Mouse (Mus musculus): ENCODE measurements around the gene Neto2. TPM values are rescaled to one million over a fixed set of nuclear protein-coding genes. Genes with fewer than 3 reads are reported as not detected.

Neto2 gene
- polyA plus RNA-seq (2015; fragmentation: Nextera tagmentation; extraction: Ambion mirVana): 4.5 and 4.8 TPM in 2 replicates

DNA sequence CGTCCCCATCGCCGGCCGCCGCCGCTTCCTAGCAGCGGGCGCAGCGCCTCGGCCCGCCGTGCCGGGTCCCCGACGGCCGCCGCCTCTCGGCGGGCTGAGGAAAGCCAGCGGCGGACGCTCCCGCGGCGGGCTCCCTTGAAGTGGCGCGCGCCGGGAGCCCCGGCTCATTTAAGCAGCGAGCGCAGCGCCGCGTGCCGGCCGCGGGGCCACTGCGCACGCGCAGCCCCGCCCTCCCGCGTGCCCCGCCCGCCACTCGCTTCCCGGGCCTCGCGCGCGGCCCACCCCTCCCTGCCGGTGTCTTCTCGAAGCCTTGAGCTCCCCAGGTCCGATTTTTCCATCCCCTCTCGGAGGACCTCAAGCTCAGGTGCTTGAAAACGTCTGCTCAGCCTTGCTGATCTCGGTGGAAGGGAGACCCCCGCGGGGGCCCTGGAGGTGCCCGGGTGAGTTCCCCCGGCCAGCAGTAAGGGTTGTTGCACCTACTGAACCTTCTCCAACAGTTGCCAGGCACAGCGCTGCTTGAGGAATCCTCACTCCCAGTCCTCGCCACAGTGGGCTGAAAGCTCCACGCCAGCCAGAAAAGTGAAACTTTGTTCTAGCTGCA, at the start of gene Neto2:
TSS of gene Neto2 (minus strand) at position 174 of the 601 bp plus-strand sequence.
- peaks cover 14% of the 10 kb centered on the region for H3K27me3 ChIP-seq (ENCODE audit: control insufficient read depth, insufficient read depth, low read depth, low read length)
- H3K27ac ChIP-seq (ENCODE audit: low read length): 0 out of 2 replicates have a peak within 1 kb of the TSS, but pooled peaks have one; percentile 46
- 7% methylated on average over 50 of the region's 65 CpGs for WGBS
- peak within 1 kb of the TSS; percentile 100 for H3K4me2 ChIP-seq (ENCODE audit: low read depth, low read length)
- H3K4me3 ChIP-seq (ENCODE audit: low read length): peak within 1 kb of the TSS; percentile 74
- no peaks in the 10 kb centered on the region for H3K9me3 ChIP-seq (ENCODE audit: control insufficient read depth, low read length)
- peak; percentile 93 for ATAC-seq (ENCODE audit: low read depth)
- peak within 1 kb of the TSS; percentile 81 for H3K9ac ChIP-seq (ENCODE audit: low read length)
- no peaks in the 10 kb centered on the region for H3K36me3 ChIP-seq (ENCODE audit: control insufficient read depth, insufficient read depth, low read length)
- peaks cover 5% of the 10 kb centered on the region for H3K4me1 ChIP-seq (replicated peaks; ENCODE audit: control insufficient read depth, insufficient read depth, low read length)

GRCm38 (mm10) chr8:85745053-85745452, 44.3 kb upstream of the Neto2 start:
- Histone ChIP-seq H3K36me3 (ENCODE audit: control insufficient read depth, insufficient read depth, low read length) (no peaks in the 10 kb centered on the region), H3K9ac (ENCODE audit: low read length) (no peak overlapping the region), H3K4me2 (ENCODE audit: low read depth, low read length) (no peak overlapping the region), H3K4me3 (ENCODE audit: low read length) (no peak overlapping the region), H3K27me3 (ENCODE audit: control insufficient read depth, insufficient read depth, low read depth, low read length) (no peaks in the 10 kb centered on the region), H3K9me3 (ENCODE audit: control insufficient read depth, low read length) (no peaks in the 10 kb centered on the region), H3K4me1 (replicated peaks; ENCODE audit: control insufficient read depth, insufficient read depth, low read length) (no peaks in the 10 kb centered on the region), H3K27ac (ENCODE audit: low read length) (no peak overlapping the region)
- no peak for ATAC-seq (ENCODE audit: low read depth)
- 98% methylated on average over 2 of the region's 2 CpGs for WGBS

DNA sequence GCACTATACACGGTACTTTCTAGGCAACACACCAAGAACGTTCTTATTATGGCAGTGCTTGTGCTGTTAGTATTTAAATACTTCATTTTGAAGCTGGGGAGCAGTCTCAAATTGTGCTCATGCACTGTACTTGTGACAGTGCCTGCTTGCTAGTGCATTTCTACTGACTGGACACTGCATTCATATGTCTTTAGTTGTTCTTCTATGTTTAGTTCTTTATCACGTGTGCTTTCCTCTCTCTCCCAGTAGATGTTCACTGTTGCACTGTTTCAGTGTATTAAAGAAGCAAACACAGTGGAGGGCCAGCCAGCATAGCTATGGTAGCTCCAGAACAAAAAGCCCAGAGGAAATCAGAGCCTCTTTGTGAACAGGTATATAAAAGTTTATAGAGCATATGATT, 29.8 kb upstream of the Neto2 start:
- Histone ChIP-seq H3K4me3 (ENCODE audit: low read length) (no peak overlapping the region), H3K9me3 (ENCODE audit: control insufficient read depth, low read length) (no peaks in the 10 kb centered on the region), H3K4me1 (replicated peaks; ENCODE audit: control insufficient read depth, insufficient read depth, low read length) (no peaks in the 10 kb centered on the region), H3K4me2 (ENCODE audit: low read depth, low read length) (no peak overlapping the region), H3K9ac (ENCODE audit: low read length) (no peak overlapping the region), H3K36me3 (ENCODE audit: control insufficient read depth, insufficient read depth, low read length) (peaks cover 5% of the 10 kb centered on the region), H3K27me3 (ENCODE audit: control insufficient read depth, insufficient read depth, low read depth, low read length) (no peaks in the 10 kb centered on the region), H3K27ac (ENCODE audit: low read length) (no peak overlapping the region)
- 78% methylated on average over 3 of the region's 3 CpGs for WGBS
- ATAC-seq (ENCODE audit: low read depth): no peak

GRCm38 (mm10) chr8:85717271-85717670, 16.5 kb upstream of the Neto2 start:
- Histone ChIP-seq H3K27me3 (ENCODE audit: control insufficient read depth, insufficient read depth, low read depth, low read length) (no peaks in the 10 kb centered on the region), H3K4me1 (replicated peaks; ENCODE audit: control insufficient read depth, insufficient read depth, low read length) (no peaks in the 10 kb centered on the region), H3K9me3 (ENCODE audit: control insufficient read depth, low read length) (no peaks in the 10 kb centered on the region), H3K4me3 (ENCODE audit: low read length) (no peak overlapping the region), H3K36me3 (ENCODE audit: control insufficient read depth, insufficient read depth, low read length) (no peaks in the 10 kb centered on the region), H3K27ac (ENCODE audit: low read length) (no peak overlapping the region), H3K9ac (ENCODE audit: low read length) (no peak overlapping the region), H3K4me2 (ENCODE audit: low read depth, low read length) (no peak overlapping the region)
- 75% methylated on average over 5 of the region's 5 CpGs for WGBS
- ATAC-seq (ENCODE audit: low read depth): no peak

DNA sequence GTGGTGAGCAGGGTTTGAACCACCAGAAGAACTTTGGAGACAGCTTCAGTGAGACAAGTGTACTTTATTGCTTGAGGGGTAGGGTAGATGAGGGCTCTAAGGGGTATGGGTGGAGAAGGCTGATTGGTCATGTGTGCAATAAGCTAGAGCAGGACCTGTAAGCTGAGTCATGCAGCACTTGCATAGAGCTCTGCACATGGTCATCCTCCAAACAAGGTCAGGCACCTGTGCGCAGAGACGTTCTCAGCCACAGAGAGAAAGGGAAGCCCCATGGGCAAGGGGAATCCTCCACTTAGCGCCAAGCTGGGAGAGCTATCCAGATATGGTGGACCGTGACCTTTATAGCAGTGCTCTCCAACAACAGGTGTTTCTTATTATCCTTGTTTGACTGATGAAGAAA, 16.0 kb upstream of the Neto2 start:
- no peak overlapping the region for H3K4me3 ChIP-seq (ENCODE audit: low read length)
- no peak overlapping the region for H3K9ac ChIP-seq (ENCODE audit: low read length)
- no peaks in the 10 kb centered on the region for H3K9me3 ChIP-seq (ENCODE audit: control insufficient read depth, low read length)
- no peak overlapping the region for H3K4me2 ChIP-seq (ENCODE audit: low read depth, low read length)
- WGBS: 83% methylated on average over 4 of the region's 4 CpGs
- no peaks in the 10 kb centered on the region for H3K4me1 ChIP-seq (replicated peaks; ENCODE audit: control insufficient read depth, insufficient read depth, low read length)
- H3K27ac ChIP-seq (ENCODE audit: low read length): no peak overlapping the region
- H3K36me3 ChIP-seq (ENCODE audit: control insufficient read depth, insufficient read depth, low read length): no peaks in the 10 kb centered on the region
- H3K27me3 ChIP-seq (ENCODE audit: control insufficient read depth, insufficient read depth, low read depth, low read length): no peaks in the 10 kb centered on the region
- ATAC-seq (ENCODE audit: low read depth): no peak

- ATAC-seq (ENCODE audit: low read depth): no peak
- no peak overlapping the region for H3K27ac ChIP-seq (ENCODE audit: low read length)
- no peaks in the 10 kb centered on the region for H3K9me3 ChIP-seq (ENCODE audit: control insufficient read depth, low read length)
- no peak overlapping the region for H3K9ac ChIP-seq (ENCODE audit: low read length)
- H3K27me3 ChIP-seq (ENCODE audit: control insufficient read depth, insufficient read depth, low read depth, low read length): peaks cover 5% of the 10 kb centered on the region; the same call in 1 of the 2 replicates
- no peak overlapping the region for H3K4me3 ChIP-seq (ENCODE audit: low read length)
- no peaks in the 10 kb centered on the region for H3K36me3 ChIP-seq (ENCODE audit: control insufficient read depth, insufficient read depth, low read length)
- no peak overlapping the region for H3K4me2 ChIP-seq (ENCODE audit: low read depth, low read length)
- 62% methylated on average over 2 of the region's 2 CpGs for WGBS
- no peaks in the 10 kb centered on the region for H3K4me1 ChIP-seq (replicated peaks; ENCODE audit: control insufficient read depth, insufficient read depth, low read length)
Observed at GRCm38 (mm10) chr8:85706988-85707387, 6.3 kb upstream of the Neto2 start.

DNA sequence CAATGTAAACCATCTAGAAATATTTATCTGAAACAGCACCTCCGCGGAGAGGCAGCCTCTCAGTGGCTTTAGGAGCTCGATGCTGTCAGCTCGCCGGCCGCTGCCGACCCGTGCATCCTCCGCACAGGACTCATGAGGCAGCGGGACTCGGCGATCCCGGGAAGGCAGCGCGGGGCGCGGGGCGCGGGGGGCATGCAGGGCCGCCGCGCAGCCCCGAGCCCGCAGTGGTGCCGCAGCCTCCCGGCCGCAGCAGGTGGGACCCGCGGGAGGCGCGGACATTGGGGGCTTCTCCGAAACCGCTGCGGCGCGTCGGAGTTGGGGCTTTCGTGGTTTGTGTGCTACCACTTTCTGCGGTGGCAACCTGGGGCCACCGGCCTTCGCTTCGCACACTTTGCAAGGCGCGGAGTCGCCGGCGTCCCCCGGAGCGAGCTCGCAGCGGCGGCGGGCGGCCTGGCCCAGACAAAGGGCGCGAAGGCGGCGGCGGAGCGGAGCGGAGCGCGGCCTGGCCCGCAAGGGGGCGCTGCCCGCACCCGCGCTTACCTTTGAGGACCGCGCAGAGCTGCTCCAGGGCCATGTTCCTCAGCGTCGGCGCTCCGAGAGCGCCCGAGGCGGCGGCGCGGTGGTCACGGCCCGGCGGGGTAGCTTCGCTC, 498 bp downstream of the Neto2 start:
- no peaks in the 10 kb centered on the region for H3K36me3 ChIP-seq (ENCODE audit: control insufficient read depth, insufficient read depth, low read length)
- under 1% methylated on average over 45 of the region's 84 CpGs for WGBS
- peaks cover 5% of the 10 kb centered on the region for H3K4me1 ChIP-seq (replicated peaks; ENCODE audit: control insufficient read depth, insufficient read depth, low read length)
- ATAC-seq (ENCODE audit: low read depth): peak; percentile 97
- H3K9ac ChIP-seq (ENCODE audit: low read length): peak overlapping the region; percentile 81
- peak overlapping the region; percentile 100 for H3K4me2 ChIP-seq (ENCODE audit: low read depth, low read length)
- H3K9me3 ChIP-seq (ENCODE audit: control insufficient read depth, low read length): no peaks in the 10 kb centered on the region
- H3K27ac ChIP-seq (ENCODE audit: low read length): 0 out of 2 replicates have a peak overlapping the region, but pooled peaks have one; percentile 46
- H3K27me3 ChIP-seq (ENCODE audit: control insufficient read depth, insufficient read depth, low read depth, low read length): peaks cover 14% of the 10 kb centered on the region
- H3K4me3 ChIP-seq (ENCODE audit: low read length): peak overlapping the region; percentile 74

GRCm38 (mm10) chr8:85699051-85699450, 1.7 kb downstream of the Neto2 start:
- Histone ChIP-seq H3K4me1 (replicated peaks; ENCODE audit: control insufficient read depth, insufficient read depth, low read length) (peaks cover 5% of the 10 kb centered on the region), H3K27me3 (ENCODE audit: control insufficient read depth, insufficient read depth, low read depth, low read length) (peaks cover 14% of the 10 kb centered on the region), H3K27ac (ENCODE audit: low read length) (no peak overlapping the region), H3K9me3 (ENCODE audit: control insufficient read depth, low read length) (no peaks in the 10 kb centered on the region), H3K36me3 (ENCODE audit: control insufficient read depth, insufficient read depth, low read length) (no peaks in the 10 kb centered on the region), H3K9ac (ENCODE audit: low read length) (no peak overlapping the region), H3K4me2 (ENCODE audit: low read depth, low read length) (no peak overlapping the region; the same call in 1 of the 2 replicates), H3K4me3 (ENCODE audit: low read length) (no peak overlapping the region)
- peak; percentile 44 for ATAC-seq (ENCODE audit: low read depth)
- under 1% methylated on average over 6 of the region's 6 CpGs for WGBS

- Histone ChIP-seq H3K27ac (ENCODE audit: low read length) (no peak overlapping the region), H3K9ac (ENCODE audit: low read length) (no peak overlapping the region), H3K9me3 (ENCODE audit: control insufficient read depth, low read length) (no peaks in the 10 kb centered on the region), H3K4me2 (ENCODE audit: low read depth, low read length) (no peak overlapping the region), H3K27me3 (ENCODE audit: control insufficient read depth, insufficient read depth, low read depth, low read length) (no peaks in the 10 kb centered on the region), H3K36me3 (ENCODE audit: control insufficient read depth, insufficient read depth, low read length) (no peaks in the 10 kb centered on the region), H3K4me3 (ENCODE audit: low read length) (no peak overlapping the region), H3K4me1 (replicated peaks; ENCODE audit: control insufficient read depth, insufficient read depth, low read length) (no peaks in the 10 kb centered on the region)
- ATAC-seq (ENCODE audit: low read depth): no peak
Observed at GRCm38 (mm10) chr8:85665146-85665545, 35.6 kb downstream of the Neto2 start.
